Mouse (Mus musculus) brain, embryonic 14.5 days (tissue): Measurements from ENCODE around the gene Trim26. TPM values are rescaled to one million over a fixed set of nuclear protein-coding genes. Genes with fewer than 3 reads are reported as not detected.

ENCODE experiments used
- DNase-seq: peaks from one replicate; pipeline ENCODE4 v3.0.0-alpha.2; 2011; ENCODE audit warnings: low read depth
- CTCF ChIP-seq: fragments of 200-500 bp; IDR thresholded peaks from 2 replicates; pipeline ENCODE4 v1.5.1; 2012; ENCODE audit warnings: inconsistent platforms, mild to moderate bottlenecking, moderate library complexity, borderline replicate concordance; ENCODE audit not compliant: insufficient read depth, insufficient read length; ENCODE audit errors: extremely low read depth
- POLR2A ChIP-seq: fragments of 200-500 bp; IDR thresholded peaks from 2 replicates; pipeline ENCODE4 v1.6.1; 2012; ENCODE audit warnings: mild to moderate bottlenecking, inconsistent platforms, borderline replicate concordance; ENCODE audit not compliant: poor library complexity, insufficient read depth, insufficient read length, severe bottlenecking; ENCODE audit errors: extremely low read depth
- polyA plus RNA-seq: library from polyadenylated mRNA; depleted of rRNA; stranded (reverse); fragments of >200 nt; gene quantifications from 2 replicates; pipeline ENCODE4 v1.2.3, GENCODE M21; 2012

Trim26 gene
- polyA plus RNA-seq, 1 experiment, result 33.7 TPM

DNA sequence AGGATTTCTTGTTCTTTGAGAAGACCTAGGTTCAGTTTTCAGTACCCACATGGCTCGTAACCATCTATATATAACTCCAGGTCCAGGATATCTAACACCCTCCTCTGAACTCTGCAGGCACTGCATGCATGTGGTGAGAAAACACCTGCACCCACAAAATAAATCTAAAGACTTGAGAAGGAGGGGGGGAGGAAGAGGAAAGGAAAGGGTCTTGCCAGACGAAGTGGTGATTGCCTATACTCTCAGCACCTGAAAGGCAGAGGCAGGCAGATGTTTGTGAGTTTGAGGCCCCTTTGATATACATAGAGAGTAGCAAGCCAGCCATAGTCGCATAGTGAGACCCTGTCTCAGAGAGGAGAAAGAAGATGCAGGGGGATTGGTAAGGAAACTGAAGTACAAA is 3.0 kb downstream of the Trim26 start:
- no peak for DNase-seq
- TF ChIP-seq CTCF (no peak), POLR2A (no peak)

DNA sequence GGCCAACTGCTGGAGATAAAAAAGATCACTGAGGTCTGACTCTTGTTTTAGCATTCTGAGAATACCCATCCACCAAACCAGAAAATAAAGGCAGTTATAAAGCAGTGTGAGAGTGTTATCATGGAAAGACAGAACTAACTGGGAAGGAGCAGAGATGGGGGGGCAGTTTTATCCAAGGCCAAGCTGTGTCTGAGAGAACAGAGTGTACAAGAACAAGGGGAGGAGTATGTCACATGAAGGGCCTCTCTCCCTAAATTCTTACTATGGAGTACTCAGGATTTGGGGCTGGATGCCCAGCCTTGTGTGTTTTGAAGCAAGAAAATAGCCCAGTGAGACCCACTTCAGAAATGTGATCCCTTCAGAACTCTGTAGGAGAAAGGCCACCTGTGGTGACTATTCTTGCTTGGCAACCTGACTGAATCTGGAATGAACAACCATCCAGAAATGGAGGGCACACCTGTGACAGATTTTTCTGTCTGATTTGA is 4.1 kb downstream of the Trim26 start:
- TF ChIP-seq CTCF, result no peak
- TF ChIP-seq POLR2A, result no peak
- no peak for DNase-seq

DNA sequence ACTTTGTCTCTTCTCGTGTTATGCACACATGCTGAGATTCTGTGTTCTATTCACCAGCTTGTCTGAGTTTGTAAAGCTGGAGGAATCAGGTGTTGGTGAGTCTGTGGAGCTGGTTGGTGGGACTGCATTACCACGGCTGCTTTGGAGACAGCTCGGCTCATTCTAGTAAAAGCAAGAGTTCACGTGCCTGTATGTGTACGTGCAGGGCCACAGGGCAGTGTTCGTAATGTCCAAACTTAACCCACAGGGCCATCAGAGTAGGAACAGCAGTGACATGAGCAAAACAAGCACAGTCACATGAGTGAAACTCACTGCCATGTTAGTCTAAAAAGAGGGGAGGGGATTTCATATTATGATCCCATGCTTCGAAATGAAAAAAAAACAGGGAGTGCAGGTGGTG is 6.8 kb downstream of the Trim26 start:
- no peak for DNase-seq
- TF ChIP-seq POLR2A (no peak), CTCF (no peak)

DNA sequence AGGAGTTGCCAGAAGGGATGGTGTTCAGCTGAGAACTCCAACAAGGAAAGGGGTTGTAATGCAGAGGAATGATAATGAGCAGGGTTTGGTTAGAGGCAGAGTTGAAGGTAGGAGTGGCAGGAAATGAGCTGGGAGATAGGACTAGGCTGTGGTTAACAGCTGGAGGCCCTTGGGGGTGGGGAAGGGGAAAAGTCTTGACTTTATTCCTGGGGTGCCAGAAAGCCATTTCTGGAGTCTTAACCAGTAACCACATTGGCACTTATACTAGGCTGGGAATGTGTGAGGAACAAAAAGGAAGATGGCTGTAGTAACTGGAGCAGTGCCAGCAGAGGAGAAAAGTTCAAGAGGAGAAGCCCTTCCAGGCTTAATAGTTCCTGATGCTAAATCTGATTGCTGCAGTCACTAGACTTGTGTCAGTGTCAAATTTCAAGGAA is 7.4 kb downstream of the Trim26 start:
- TF ChIP-seq POLR2A (no peak), CTCF (no peak)
- no peak for DNase-seq

DNA sequence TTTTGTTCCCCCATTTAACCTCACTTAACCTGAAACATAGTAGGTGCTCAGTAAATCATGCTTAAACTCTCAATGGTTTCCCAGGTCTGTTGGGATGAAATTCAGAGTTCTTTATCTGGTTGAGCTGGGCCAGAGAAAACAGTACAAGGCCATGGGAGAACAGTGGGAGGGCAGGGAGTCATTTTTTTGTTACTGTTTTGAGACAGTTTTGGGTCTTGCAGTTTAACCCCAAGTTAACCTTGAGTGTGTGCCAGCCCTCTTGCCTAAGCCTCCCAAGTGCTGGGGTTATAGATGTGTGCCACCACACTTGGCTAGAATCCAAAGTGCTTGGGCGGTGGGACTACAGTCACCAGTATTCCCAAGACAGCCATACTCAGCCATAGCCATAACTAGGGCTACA is 7.8 kb downstream of the Trim26 start:
- TF ChIP-seq CTCF (no peak), POLR2A (no peak)
- DNase-seq, result no peak

DNA sequence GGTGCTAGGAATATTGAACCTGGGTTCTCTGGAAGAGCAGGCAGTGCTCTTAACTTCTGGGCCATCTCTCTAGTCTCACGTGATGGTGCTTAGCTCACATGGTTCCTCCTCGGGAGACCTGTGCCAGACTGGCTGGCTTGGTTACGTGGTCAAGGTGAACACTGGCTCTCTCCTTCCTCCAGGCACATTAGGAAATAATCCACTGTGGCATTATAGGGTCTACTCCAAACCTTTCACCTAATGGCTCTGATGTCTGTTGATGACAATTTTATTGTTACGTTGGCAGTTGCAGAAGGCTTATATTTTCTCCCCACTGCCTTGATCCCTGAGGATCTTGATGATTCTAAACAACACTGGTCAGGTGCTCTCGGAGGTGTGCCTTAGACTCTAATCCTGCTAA is 12.0 kb downstream of the Trim26 start:
- no peak for DNase-seq
- no peak for TF ChIP-seq CTCF
- no peak for TF ChIP-seq POLR2A

DNA sequence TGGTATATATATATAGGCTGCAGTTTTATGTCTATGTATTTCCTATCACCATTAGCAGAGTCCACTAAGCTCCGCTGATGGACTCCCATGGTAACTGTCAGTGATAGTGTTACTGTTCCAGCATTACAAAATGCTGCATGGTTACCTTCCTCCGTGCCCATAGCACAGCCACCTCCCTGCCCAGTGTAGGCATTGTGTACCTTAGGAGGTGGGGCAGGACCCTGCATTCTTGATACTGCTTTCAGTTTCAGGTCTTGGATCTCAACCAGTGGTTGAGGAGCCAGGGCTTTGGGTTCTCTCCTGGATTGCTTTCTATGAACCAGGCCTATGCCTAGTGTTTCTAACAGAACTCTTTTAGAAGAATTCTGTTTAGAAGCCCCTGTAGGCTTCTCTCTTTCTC is 13.1 kb downstream of the Trim26 start:
- TF ChIP-seq CTCF (no peak), POLR2A (no peak)
- no peak for DNase-seq

DNA sequence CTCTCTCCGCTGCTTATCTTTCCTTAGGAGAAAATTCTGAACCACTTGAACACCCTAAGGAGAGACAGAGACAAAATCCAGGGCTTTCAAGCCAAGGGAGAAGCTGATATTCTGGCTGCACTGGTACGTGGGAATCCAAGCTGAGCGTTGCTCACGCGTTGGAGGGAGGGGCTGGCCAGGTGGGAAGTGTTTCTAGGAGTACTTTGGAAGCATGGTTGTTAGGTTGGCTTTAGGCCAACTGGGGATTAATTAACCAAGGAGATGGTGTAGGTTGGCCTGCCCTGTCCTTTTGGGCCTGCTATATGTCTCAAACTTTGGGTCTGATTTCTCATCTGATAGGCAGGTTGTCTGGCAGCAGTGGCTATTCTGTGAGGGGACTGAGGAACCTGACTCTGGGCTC is 14.3 kb downstream of the Trim26 start:
- no peak for DNase-seq
- no peak for TF ChIP-seq POLR2A
- no peak for TF ChIP-seq CTCF

DNA sequence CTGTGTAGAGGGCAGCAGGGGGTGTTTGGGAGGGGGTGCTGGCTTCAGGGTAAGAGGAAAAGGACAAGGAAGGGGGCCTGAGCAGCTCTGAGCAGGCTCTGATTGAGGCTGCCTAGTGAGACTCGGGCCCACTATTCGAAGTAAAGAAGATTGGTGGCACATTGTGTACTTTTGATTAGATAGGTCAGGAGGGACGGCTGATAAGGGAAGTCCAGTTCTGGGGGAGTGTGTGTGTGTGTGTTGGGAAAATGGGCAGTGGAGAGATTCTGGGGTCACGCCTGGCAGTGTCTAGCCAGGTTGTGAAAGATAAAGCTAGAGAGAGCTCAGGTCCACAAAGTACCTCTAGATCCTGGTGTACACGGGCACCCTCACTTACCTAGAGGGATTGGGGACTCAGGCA is 14.7 kb downstream of the Trim26 start:
- DNase-seq, result no peak

DNA sequence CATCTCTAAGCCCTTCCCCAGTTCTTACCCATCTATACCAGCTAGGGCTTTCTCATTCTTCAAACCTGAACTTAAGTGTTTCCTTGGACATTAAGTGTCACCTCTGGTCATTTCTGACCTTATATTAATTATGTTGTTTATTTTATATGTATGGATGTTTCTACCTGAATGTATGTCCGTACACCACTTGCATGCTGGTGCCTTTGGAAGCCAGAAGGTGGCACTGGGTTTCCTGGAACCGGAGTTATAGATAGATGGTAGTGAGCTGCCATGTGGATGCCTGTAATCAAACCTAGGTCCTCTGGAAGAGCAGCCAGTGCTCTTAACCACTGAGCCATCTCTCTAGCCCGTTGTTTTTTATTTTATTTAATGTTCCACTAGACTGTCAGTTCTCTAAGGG is 18.6 kb downstream of the Trim26 start:
- DNase-seq, result no peak
- TF ChIP-seq CTCF, result no peak

More for the DNA sequence above, 14.7 kb downstream of the Trim26 start:
- TF ChIP-seq CTCF (no peak), POLR2A (no peak)

DNA sequence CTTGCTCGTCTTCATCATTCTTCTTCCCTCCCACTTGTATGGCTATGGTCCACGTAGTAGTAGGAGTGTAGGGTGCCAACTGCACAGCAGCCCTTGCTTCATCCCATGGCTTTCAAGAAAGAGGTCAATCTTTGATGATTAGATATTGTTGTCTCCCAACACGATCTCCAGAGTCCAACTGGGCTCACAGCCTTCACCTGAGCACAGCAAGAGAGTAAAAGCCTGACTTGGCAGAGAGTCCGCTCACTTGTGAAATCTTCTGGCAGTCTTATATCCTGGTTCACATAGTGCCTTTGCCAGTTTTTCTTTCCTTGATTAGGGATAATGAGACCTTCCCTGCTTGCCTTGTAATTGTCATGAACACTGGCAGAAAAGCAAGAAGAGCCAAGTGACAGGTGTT is 19.3 kb downstream of the Trim26 start:
- TF ChIP-seq CTCF (no peak), POLR2A (no peak)
- no peak for DNase-seq

DNA sequence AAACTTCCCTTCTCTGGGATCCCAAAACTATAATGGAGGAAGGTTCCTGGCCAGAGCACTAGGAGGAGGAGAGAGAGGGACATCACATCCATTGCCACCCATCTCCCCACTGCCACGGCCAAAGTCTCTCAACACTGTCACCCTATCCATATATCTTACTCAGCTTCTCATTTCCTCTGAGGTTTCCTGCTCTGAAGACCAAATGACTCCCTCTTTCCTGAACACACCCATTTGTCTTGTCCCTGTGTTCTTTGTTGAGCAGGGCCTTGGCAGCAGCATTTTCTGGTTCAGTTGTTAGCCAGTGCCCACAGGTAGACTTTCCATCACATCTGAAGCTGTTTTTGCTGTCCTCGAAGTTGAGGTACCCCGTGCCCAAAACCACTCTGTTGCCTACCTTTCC is 21.2 kb downstream of the Trim26 start:
- no peak for TF ChIP-seq POLR2A
- no peak for TF ChIP-seq CTCF
- DNase-seq, result no peak

DNA sequence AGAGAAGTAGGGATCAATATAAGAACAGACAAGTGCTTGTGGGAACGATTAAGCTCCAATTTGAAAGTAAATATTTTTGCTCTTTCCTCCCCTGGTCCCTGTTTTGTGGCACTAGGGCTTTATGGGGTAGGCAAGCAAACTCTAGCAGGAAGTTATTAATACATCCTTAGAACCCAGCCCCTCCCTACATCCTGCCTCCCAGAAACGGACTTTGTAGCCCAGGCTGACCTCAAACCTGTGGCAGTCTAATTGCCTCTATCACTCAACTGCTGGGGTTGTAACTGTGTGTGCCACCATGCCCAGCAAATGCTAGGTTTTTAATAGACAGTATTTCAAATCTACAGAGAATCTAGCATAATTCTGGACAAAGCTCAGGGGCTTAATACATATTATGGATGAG is 24.7 kb downstream of the Trim26 start:
- TF ChIP-seq CTCF, result no peak
- TF ChIP-seq POLR2A, result no peak
- DNase-seq, result no peak

DNA sequence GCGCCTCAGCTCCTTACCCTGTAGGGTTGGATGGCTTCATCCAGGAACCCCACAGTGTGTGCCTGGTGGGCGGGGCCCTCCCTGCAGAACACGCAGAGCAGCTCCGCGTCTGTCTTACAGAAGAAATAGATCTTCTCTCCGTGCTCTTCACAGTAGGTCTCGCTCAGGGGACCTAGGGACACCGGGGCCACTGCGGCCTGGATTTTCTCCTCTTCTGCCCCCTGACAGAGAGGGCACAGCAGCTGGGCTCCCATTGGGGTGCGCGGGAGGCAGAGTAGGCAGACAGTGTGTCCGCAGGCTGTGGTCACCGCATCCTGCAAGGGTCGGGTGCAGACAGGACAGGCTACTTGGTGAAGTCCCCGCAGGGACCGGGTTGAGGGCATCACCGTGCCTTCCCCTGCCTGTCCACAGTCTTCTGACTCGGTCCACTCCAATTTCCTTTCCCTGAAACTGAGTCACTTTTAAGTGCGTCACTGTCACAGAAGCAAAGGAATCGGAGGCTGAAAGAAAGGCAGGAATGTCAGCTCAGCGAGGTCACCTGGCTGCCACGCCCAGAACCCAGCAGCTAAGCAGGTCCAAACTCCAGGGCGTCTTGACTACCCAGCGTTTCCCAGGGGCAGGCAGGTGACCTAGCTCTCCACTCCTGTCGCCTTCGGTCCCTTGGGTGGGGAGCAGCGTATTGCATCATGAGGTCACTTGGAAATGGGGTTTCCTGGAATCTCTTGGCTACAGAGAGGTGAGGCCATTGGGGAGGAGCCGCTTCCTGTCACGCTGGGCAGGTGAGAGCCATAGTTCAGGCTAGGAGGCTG is 30.0 kb downstream of the Trim26 start, which contains the start of gene Trim15:
Gene Trim15 (minus strand): TSS at position 492 of the 809 bp plus-strand sequence.
- no peak for TF ChIP-seq CTCF
- no peak for TF ChIP-seq POLR2A
- DNase-seq, result peak; percentile 3
